Mouse (Mus musculus): ENCODE measurements around the gene Gdf3.

Gdf3 gene

DNA sequence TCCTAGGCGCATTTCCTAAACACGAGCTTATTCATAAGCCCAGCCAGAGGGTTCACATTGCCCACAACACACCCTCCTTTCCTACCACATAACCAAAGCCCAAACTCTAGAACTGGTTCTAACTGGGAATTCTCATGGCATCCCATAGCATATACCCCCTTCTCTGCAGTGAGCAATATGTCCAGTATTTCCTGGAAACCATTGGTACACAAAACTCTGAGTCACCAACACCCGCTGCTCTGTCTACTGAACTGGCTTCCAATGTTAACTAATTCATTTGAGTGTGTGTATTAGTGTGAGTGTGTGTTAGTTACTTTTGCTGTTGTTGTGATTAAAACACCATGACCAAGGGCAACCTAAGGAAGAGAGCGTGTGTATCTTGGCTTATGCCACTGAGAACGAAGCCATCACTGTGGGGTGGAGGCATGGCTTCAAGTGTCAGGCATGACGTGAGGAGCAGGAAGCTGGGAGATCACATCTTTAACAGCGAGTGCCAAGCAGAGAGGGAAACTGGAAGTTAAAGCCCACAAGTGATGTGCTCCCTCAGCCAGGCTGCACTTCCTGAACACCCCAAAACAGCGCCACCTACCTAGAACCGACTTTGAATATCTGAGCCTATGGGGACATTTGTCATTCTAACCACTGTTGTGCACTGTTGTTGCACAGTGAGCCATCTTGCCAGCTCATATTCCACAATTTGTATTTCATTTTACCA, 44.7 kb downstream of the Gdf3 start:
- no peak for DNase-seq (ENCODE audit: low spot score)

DNA sequence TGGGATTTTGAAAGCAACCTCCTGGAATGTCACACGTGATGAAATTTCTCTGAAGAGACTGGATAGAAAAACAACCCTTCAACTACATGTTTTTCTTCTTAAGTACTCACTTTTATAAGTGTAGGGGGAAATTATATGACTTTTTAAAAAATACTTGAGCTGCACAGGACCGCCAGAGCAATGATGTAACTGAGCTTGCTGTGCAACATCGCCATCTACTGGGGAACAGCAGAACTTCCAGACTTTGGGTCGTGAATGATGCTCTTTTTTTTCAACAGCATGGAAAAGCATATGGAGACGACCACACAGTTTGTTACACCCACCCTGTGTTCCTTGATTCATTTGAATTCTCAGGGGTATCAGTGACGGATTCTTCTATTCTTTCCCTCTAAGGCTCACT, 47.4 kb downstream of the Gdf3 start:
- DNase-seq (ENCODE audit: low spot score) = peak; percentile 45

DNA sequence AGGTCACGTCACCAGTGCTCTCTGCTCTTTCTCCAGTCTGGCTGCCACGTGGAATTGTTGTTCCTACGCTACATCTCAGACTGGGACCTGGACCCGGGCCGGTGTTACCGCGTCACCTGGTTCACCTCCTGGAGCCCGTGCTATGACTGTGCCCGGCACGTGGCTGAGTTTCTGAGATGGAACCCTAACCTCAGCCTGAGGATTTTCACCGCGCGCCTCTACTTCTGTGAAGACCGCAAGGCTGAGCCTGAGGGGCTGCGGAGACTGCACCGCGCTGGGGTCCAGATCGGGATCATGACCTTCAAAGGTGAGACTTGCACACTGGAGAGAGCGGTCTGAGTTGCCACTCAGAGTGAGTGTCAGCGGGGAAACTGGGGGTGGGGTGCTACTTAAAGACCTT, 48.9 kb downstream of the Gdf3 start:
- DNase-seq (ENCODE audit: low spot score) = no peak

DNA sequence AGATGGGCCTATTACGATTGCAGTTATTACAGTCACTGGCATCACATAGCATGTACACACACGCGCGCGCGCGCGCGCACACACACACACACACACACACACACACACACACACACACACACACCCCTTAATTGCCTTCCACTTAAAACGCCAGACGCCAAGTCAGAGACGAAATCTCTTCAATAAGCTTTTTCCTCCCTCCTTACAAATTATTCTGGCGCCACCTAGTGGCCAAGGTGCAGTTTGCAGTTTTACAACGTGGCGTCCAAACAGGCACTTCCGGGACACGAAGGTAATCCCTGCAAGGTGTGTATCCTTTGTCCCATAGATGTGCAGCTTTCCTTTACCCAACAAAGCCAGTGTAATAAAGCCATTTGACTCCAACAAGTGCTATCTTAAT, 49.5 kb downstream of the Gdf3 start:
- DNase-seq (ENCODE audit: low spot score) = peak; percentile 72

DNA sequence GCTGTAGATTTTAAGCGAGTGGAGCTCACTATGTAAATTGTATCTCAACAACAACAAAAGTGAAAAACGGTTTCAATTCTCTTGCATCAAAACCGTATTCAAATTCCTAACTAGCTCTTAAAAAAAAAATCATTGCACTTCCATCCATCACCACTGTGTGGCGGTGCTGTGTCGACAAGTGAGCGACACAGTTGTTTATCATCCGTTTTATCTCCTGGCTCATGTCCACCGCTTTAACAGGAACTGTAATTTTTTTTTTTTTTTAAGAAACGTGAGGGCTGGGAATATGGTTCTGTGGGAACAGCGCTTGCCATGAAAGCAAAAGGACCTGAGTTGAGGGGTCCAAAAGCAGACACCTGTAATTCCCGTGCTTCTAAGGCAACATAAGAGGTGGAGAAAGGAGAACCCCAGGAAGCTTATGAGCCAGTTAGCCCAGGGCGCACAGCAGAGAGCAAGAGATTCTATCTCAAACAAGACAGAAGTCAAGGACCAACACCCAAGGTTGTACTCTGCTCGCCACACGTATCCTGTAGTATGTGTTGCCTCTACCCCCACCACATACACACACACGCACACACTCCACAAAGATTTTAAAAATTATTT, 52.8 kb downstream of the Gdf3 start:
- DNase-seq (ENCODE audit: low spot score) = peak; percentile 57

All from MN1 (cell line).